Mouse (Mus musculus): Measurements from ENCODE around the gene Unc5b. TPM values are rescaled to one million over a fixed set of nuclear protein-coding genes. Genes with fewer than 3 reads are reported as not detected.

Gene Unc5b
- polyA plus RNA-seq, 1 experiment: not detected

- Histone ChIP-seq H3K4me3 (replicated peaks) (no peak overlapping the region), H3K36me3 (ENCODE audit: control insufficient read depth) (no peaks in the 10 kb centered on the region), H3K27me3 (ENCODE audit: control insufficient read depth) (peaks cover 36% of the 10 kb centered on the region), H3K4me1 (ENCODE audit: control insufficient read depth) (no peaks in the 10 kb centered on the region), H3K9me3 (ENCODE audit: control insufficient read depth, low read length) (no peaks in the 10 kb centered on the region)
- no peak for TF ChIP-seq GATA1 (IDR thresholded peaks at IDR 0.05; ENCODE audit: low read length)
- no peak for TF ChIP-seq TAL1 (IDR thresholded peaks at IDR 0.05; ENCODE audit: low read length)
Observed at GRCm38 (mm10) chr10:60823744-60824143, 7.6 kb downstream of the Unc5b start.

GRCm38 (mm10) chr10:60822641-60823425 lies 8.5 kb downstream of the Unc5b start:
- Histone ChIP-seq H3K36me3 (ENCODE audit: control insufficient read depth) (no peaks in the 10 kb centered on the region), H3K4me1 (ENCODE audit: control insufficient read depth) (no peaks in the 10 kb centered on the region), H3K4me3 (replicated peaks) (no peak overlapping the region), H3K9me3 (ENCODE audit: control insufficient read depth, low read length) (no peaks in the 10 kb centered on the region), H3K27me3 (ENCODE audit: control insufficient read depth) (peaks cover 27% of the 10 kb centered on the region)
- TF ChIP-seq GATA1 (IDR thresholded peaks at IDR 0.05; ENCODE audit: low read length): no peak
- TF ChIP-seq TAL1 (IDR thresholded peaks at IDR 0.05; ENCODE audit: low read length): no peak

GRCm38 (mm10) chr10:60821736-60822358 lies 9.5 kb downstream of the Unc5b start:
- H3K36me3 ChIP-seq (ENCODE audit: control insufficient read depth): no peaks in the 10 kb centered on the region
- H3K9me3 ChIP-seq (ENCODE audit: control insufficient read depth, low read length): no peaks in the 10 kb centered on the region
- no peaks in the 10 kb centered on the region for H3K4me1 ChIP-seq (ENCODE audit: control insufficient read depth)
- no peak for TF ChIP-seq GATA1 (IDR thresholded peaks at IDR 0.05; ENCODE audit: low read length)
- TF ChIP-seq TAL1 (IDR thresholded peaks at IDR 0.05; ENCODE audit: low read length): no peak
- H3K27me3 ChIP-seq (ENCODE audit: control insufficient read depth): peaks cover 17% of the 10 kb centered on the region
- no peak overlapping the region for H3K4me3 ChIP-seq (replicated peaks)

GRCm38 (mm10) chr10:60821311-60821710 lies 10.1 kb downstream of the Unc5b start:
- Histone ChIP-seq H3K27me3 (ENCODE audit: control insufficient read depth) (peaks cover 12% of the 10 kb centered on the region), H3K9me3 (ENCODE audit: control insufficient read depth, low read length) (no peaks in the 10 kb centered on the region), H3K4me3 (replicated peaks) (no peak overlapping the region), H3K36me3 (ENCODE audit: control insufficient read depth) (no peaks in the 10 kb centered on the region), H3K4me1 (ENCODE audit: control insufficient read depth) (no peaks in the 10 kb centered on the region)
- TF ChIP-seq TAL1 (IDR thresholded peaks at IDR 0.05; ENCODE audit: low read length) (no peak), GATA1 (IDR thresholded peaks at IDR 0.05; ENCODE audit: low read length) (no peak)

DNA sequence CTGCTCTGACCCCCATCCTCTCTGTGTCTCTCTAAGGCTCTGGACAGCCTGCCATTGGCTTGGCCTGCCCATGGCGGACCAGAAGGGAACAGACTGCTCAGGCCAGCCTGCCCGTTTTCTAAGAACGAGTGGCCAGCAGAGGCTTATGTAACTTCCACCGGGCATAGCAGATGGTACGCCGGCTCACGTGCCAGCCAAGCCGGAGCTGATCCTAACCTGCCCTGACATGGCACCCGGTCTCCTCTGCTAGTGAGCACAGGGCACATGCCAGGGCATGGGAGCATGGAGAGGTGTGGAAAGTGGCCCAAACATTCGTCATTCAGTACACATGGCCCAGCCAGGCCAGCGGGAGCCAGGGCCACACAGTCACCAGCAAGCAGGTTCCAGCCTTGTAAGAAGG lies 10.8 kb downstream of the Unc5b start:
- Histone ChIP-seq H3K4me3 (replicated peaks) (no peak overlapping the region), H3K4me1 (ENCODE audit: control insufficient read depth) (no peaks in the 10 kb centered on the region), H3K36me3 (ENCODE audit: control insufficient read depth) (no peaks in the 10 kb centered on the region), H3K9me3 (ENCODE audit: control insufficient read depth, low read length) (no peaks in the 10 kb centered on the region), H3K27me3 (ENCODE audit: control insufficient read depth) (peaks cover 4% of the 10 kb centered on the region)
- no peak for TF ChIP-seq GATA1 (IDR thresholded peaks at IDR 0.05; ENCODE audit: low read length)
- no peak for TF ChIP-seq TAL1 (IDR thresholded peaks at IDR 0.05; ENCODE audit: low read length)

GRCm38 (mm10) chr10:60819654-60820192 lies 11.7 kb downstream of the Unc5b start:
- Histone ChIP-seq H3K9me3 (ENCODE audit: control insufficient read depth, low read length) (no peaks in the 10 kb centered on the region), H3K27me3 (ENCODE audit: control insufficient read depth) (no peaks in the 10 kb centered on the region), H3K4me3 (replicated peaks) (no peak overlapping the region), H3K4me1 (ENCODE audit: control insufficient read depth) (no peaks in the 10 kb centered on the region), H3K36me3 (ENCODE audit: control insufficient read depth) (no peaks in the 10 kb centered on the region)
- no peak for TF ChIP-seq GATA1 (IDR thresholded peaks at IDR 0.05; ENCODE audit: low read length)
- TF ChIP-seq TAL1 (IDR thresholded peaks at IDR 0.05; ENCODE audit: low read length): no peak

DNA sequence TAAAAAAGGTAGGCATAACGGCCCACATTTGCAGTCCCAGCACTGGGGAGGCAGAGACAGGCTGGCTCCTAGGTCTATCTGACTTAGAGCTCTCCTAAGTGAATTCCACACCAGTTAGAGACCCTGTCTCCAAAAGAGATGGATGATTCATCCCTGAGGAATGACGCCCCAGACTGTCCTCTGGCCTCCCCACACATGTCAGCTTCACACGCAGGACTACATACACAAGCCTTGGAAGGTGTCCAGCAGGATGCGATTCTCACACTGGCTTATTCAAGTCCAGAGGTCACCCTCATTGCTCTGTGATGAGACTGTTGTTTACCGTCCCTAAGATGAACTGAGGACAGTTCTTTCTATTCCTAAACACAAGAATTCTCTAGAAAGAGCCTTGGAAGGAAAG lies 12.2 kb downstream of the Unc5b start:
- peaks cover 2% of the 10 kb centered on the region; the same call in 1 of the 2 replicates for H3K27me3 ChIP-seq (ENCODE audit: control insufficient read depth)
- TF ChIP-seq TAL1 (IDR thresholded peaks at IDR 0.05; ENCODE audit: low read length): no peak
- TF ChIP-seq GATA1 (IDR thresholded peaks at IDR 0.05; ENCODE audit: low read length): no peak
- H3K9me3 ChIP-seq (ENCODE audit: control insufficient read depth, low read length): no peaks in the 10 kb centered on the region

GRCm38 (mm10) chr10:60818708-60819107 lies 12.7 kb downstream of the Unc5b start:
- Histone ChIP-seq H3K27me3 (ENCODE audit: control insufficient read depth) (peaks cover 6% of the 10 kb centered on the region), H3K4me3 (replicated peaks) (no peak overlapping the region), H3K4me1 (ENCODE audit: control insufficient read depth) (no peaks in the 10 kb centered on the region), H3K9me3 (ENCODE audit: control insufficient read depth, low read length) (no peaks in the 10 kb centered on the region), H3K36me3 (ENCODE audit: control insufficient read depth) (no peaks in the 10 kb centered on the region)
- TF ChIP-seq GATA1 (IDR thresholded peaks at IDR 0.05; ENCODE audit: low read length): no peak
- TF ChIP-seq TAL1 (IDR thresholded peaks at IDR 0.05; ENCODE audit: low read length): no peak

More for the DNA sequence above, 12.2 kb downstream of the Unc5b start:
- Histone ChIP-seq H3K36me3 (ENCODE audit: control insufficient read depth) (no peaks in the 10 kb centered on the region), H3K4me3 (replicated peaks) (no peak overlapping the region), H3K4me1 (ENCODE audit: control insufficient read depth) (no peaks in the 10 kb centered on the region)

GRCm38 (mm10) chr10:60817868-60818267 lies 13.5 kb downstream of the Unc5b start:
- no peaks in the 10 kb centered on the region for H3K9me3 ChIP-seq (ENCODE audit: control insufficient read depth, low read length)
- no peaks in the 10 kb centered on the region for H3K36me3 ChIP-seq (ENCODE audit: control insufficient read depth)
- TF ChIP-seq TAL1 (IDR thresholded peaks at IDR 0.05; ENCODE audit: low read length): no peak
- no peak for TF ChIP-seq GATA1 (IDR thresholded peaks at IDR 0.05; ENCODE audit: low read length)
- no peak overlapping the region for H3K4me3 ChIP-seq (replicated peaks)
- no peaks in the 10 kb centered on the region for H3K4me1 ChIP-seq (ENCODE audit: control insufficient read depth)
- peaks cover 15% of the 10 kb centered on the region for H3K27me3 ChIP-seq (ENCODE audit: control insufficient read depth)

All from erythroblast, embryonic 14.5 days (primary cell).